Mouse (Mus musculus): ENCODE data around the gene Hopx. TPM values are rescaled to one million over a fixed set of nuclear protein-coding genes. Genes with fewer than 3 reads are reported as not detected.
A peak's percentile ranks its signal among the peaks of the same experiment; 100 is the strongest.

The Hopx gene
- polyA plus RNA-seq, 1 experiment from 2014 or later: 2.8 TPM

GRCm38 (mm10) chr5:77129907-77130306 is 15.0 kb upstream of the Hopx start:
- H3K4me1 ChIP-seq: no peaks in the 10 kb centered on the region
- H3K27me3 ChIP-seq: no peaks in the 10 kb centered on the region
- no peak overlapping the region for H3K9ac ChIP-seq
- H3K27ac ChIP-seq: no peak overlapping the region
- peaks cover 6% of the 10 kb centered on the region; the same call in 1 of the 2 replicates for H3K9me3 ChIP-seq (replicated peaks)
- no peak for ATAC-seq (ENCODE audit: low FRiP score)
- no peak overlapping the region for H3K4me3 ChIP-seq
- 84% methylated on average over 2 of the region's 2 CpGs for WGBS
- H3K36me3 ChIP-seq: no peaks in the 10 kb centered on the region
- no peak overlapping the region for H3K4me2 ChIP-seq (replicated peaks)

GRCm38 (mm10) chr5:77128854-77129253 is 13.9 kb upstream of the Hopx start:
- no peak for ATAC-seq (ENCODE audit: low FRiP score)
- WGBS: 90% methylated on average over 4 of the region's 4 CpGs
- H3K4me2 ChIP-seq (replicated peaks): no peak overlapping the region
- peaks cover under 1% of the 10 kb centered on the region; the same call in 1 of the 2 replicates for H3K4me1 ChIP-seq
- no peak overlapping the region for H3K27ac ChIP-seq
- peaks cover 6% of the 10 kb centered on the region; the same call in 1 of the 2 replicates for H3K9me3 ChIP-seq (replicated peaks)
- no peaks in the 10 kb centered on the region for H3K27me3 ChIP-seq
- H3K36me3 ChIP-seq: no peaks in the 10 kb centered on the region
- no peak overlapping the region for H3K4me3 ChIP-seq
- no peak overlapping the region for H3K9ac ChIP-seq

GRCm38 (mm10) chr5:77126415-77126968 is 11.6 kb upstream of the Hopx start:
- Histone ChIP-seq H3K4me2 (replicated peaks) (no peak overlapping the region), H3K27me3 (no peaks in the 10 kb centered on the region), H3K36me3 (no peaks in the 10 kb centered on the region), H3K4me3 (no peak overlapping the region), H3K27ac (no peak overlapping the region), H3K9ac (no peak overlapping the region), H3K9me3 (replicated peaks) (peaks cover 6% of the 10 kb centered on the region; the same call in 1 of the 2 replicates), H3K4me1 (peaks cover 23% of the 10 kb centered on the region)
- ATAC-seq (ENCODE audit: low FRiP score): no peak
- 81% methylated on average over 3 of the region's 3 CpGs for WGBS

- H3K36me3 ChIP-seq: no peaks in the 10 kb centered on the region
- H3K27ac ChIP-seq: no peak overlapping the region
- no peaks in the 10 kb centered on the region for H3K27me3 ChIP-seq
- H3K4me1 ChIP-seq: peaks cover 23% of the 10 kb centered on the region
- ATAC-seq (ENCODE audit: low FRiP score): no peak
- WGBS: 74% methylated on average over 4 of the region's 4 CpGs
- no peak overlapping the region for H3K4me3 ChIP-seq
- peaks cover 6% of the 10 kb centered on the region; the same call in 1 of the 2 replicates for H3K9me3 ChIP-seq (replicated peaks)
- H3K4me2 ChIP-seq (replicated peaks): no peak overlapping the region
- no peak overlapping the region for H3K9ac ChIP-seq
Measured at GRCm38 (mm10) chr5:77124817-77125283, 9.9 kb upstream of the Hopx start.

GRCm38 (mm10) chr5:77124165-77124564 is 9.2 kb upstream of the Hopx start:
- H3K9me3 ChIP-seq (replicated peaks): peaks cover 6% of the 10 kb centered on the region; the same call in 1 of the 2 replicates
- H3K4me2 ChIP-seq (replicated peaks): no peak overlapping the region
- H3K27ac ChIP-seq: no peak overlapping the region
- no peak for ATAC-seq (ENCODE audit: low FRiP score)
- H3K9ac ChIP-seq: no peak overlapping the region
- no peaks in the 10 kb centered on the region for H3K27me3 ChIP-seq
- peaks cover 23% of the 10 kb centered on the region for H3K4me1 ChIP-seq
- no peak overlapping the region for H3K4me3 ChIP-seq
- H3K36me3 ChIP-seq: no peaks in the 10 kb centered on the region
- 87% methylated on average over 4 of the region's 4 CpGs for WGBS

GRCm38 (mm10) chr5:77123597-77123996 is 8.7 kb upstream of the Hopx start:
- no peaks in the 10 kb centered on the region for H3K36me3 ChIP-seq
- no peak overlapping the region for H3K4me3 ChIP-seq
- H3K4me1 ChIP-seq: peaks cover 23% of the 10 kb centered on the region
- H3K4me2 ChIP-seq (replicated peaks): no peak overlapping the region
- 0 out of 2 replicates have a peak overlapping the region, but pooled peaks have one; percentile 35 for H3K27ac ChIP-seq
- no peak for ATAC-seq (ENCODE audit: low FRiP score)
- H3K9ac ChIP-seq: no peak overlapping the region
- H3K27me3 ChIP-seq: no peaks in the 10 kb centered on the region
- H3K9me3 ChIP-seq (replicated peaks): peaks cover 2% of the 10 kb centered on the region; the same call in 1 of the 2 replicates
- 66% methylated on average over 9 of the region's 9 CpGs for WGBS

GRCm38 (mm10) chr5:77122254-77123192 is 7.6 kb upstream of the Hopx start:
- H3K4me1 ChIP-seq: peaks cover 23% of the 10 kb centered on the region
- H3K9me3 ChIP-seq (replicated peaks): no peaks in the 10 kb centered on the region
- WGBS: 7% methylated on average over 20 of the region's 20 CpGs
- peak; percentile 88 for ATAC-seq (ENCODE audit: low FRiP score)
- peak overlapping the region; percentile 25; the same call in 1 of the 2 replicates for H3K4me2 ChIP-seq (replicated peaks)
- H3K27ac ChIP-seq: peak overlapping the region; percentile 60
- no peak overlapping the region for H3K4me3 ChIP-seq
- H3K9ac ChIP-seq: no peak overlapping the region
- H3K27me3 ChIP-seq: no peaks in the 10 kb centered on the region
- no peaks in the 10 kb centered on the region for H3K36me3 ChIP-seq

GRCm38 (mm10) chr5:77120701-77121100 is 5.8 kb upstream of the Hopx start:
- WGBS: 87% methylated on average over 7 of the region's 7 CpGs
- no peak overlapping the region for H3K4me2 ChIP-seq (replicated peaks)
- H3K9me3 ChIP-seq (replicated peaks): no peaks in the 10 kb centered on the region
- peaks cover 23% of the 10 kb centered on the region for H3K4me1 ChIP-seq
- H3K4me3 ChIP-seq: no peak overlapping the region
- H3K9ac ChIP-seq: no peak overlapping the region
- no peaks in the 10 kb centered on the region for H3K36me3 ChIP-seq
- no peaks in the 10 kb centered on the region for H3K27me3 ChIP-seq
- ATAC-seq (ENCODE audit: low FRiP score): no peak
- H3K27ac ChIP-seq: no peak overlapping the region

- Histone ChIP-seq H3K4me3 (no peak overlapping the region), H3K36me3 (no peaks in the 10 kb centered on the region), H3K4me2 (replicated peaks) (no peak overlapping the region), H3K9ac (no peak overlapping the region), H3K9me3 (replicated peaks) (no peaks in the 10 kb centered on the region), H3K27me3 (no peaks in the 10 kb centered on the region), H3K4me1 (peaks cover 29% of the 10 kb centered on the region), H3K27ac (no peak overlapping the region)
- no peak for ATAC-seq (ENCODE audit: low FRiP score)
- WGBS: 78% methylated on average over 19 of the region's 19 CpGs
Measured at GRCm38 (mm10) chr5:77119475-77120422, 4.8 kb upstream of the Hopx start.

GRCm38 (mm10) chr5:77115732-77116131 is 811 bp upstream of the Hopx start:
- Histone ChIP-seq H3K4me3 (no peak overlapping the region), H3K27me3 (no peaks in the 10 kb centered on the region), H3K4me1 (peaks cover 10% of the 10 kb centered on the region), H3K4me2 (replicated peaks) (no peak overlapping the region), H3K9me3 (replicated peaks) (no peaks in the 10 kb centered on the region), H3K36me3 (no peaks in the 10 kb centered on the region), H3K27ac (no peak overlapping the region), H3K9ac (no peak overlapping the region)
- ATAC-seq (ENCODE audit: low FRiP score): 0 out of 2 replicates have a peak, but pooled peaks have one; percentile 6
- whole genome bisulfite sequencing: 86% methylated on average over 9 of the region's 9 CpGs

- Histone ChIP-seq H3K9me3 (replicated peaks) (no peaks in the 10 kb centered on the region), H3K4me1 (peaks cover 10% of the 10 kb centered on the region), H3K4me3 (no peak overlapping the region), H3K9ac (no peak overlapping the region), H3K27ac (no peak overlapping the region), H3K36me3 (no peaks in the 10 kb centered on the region), H3K27me3 (no peaks in the 10 kb centered on the region), H3K4me2 (replicated peaks) (no peak overlapping the region)
- WGBS: 79% methylated on average over 3 of the region's 3 CpGs
- no peak for ATAC-seq (ENCODE audit: low FRiP score)
Measured at GRCm38 (mm10) chr5:77113773-77114172, 1.1 kb downstream of the Hopx start.

All from hindbrain, embryonic 12.5 days (tissue).